Mouse (Mus musculus) neural tube, embryonic 11.5 days (tissue): ENCODE measurements around the gene Wdr4. TPM values are rescaled to one million over a fixed set of nuclear protein-coding genes. Genes with fewer than 3 reads are reported as not detected.

Experiments
- ATAC-seq: fragments of 200-750 bp; cut with Nextera tagmentation; 2 replicates; pipeline ENCODE4 v1.8.0; 2017; ENCODE audit warnings: moderate number of reproducible peaks, mild to moderate bottlenecking, moderate TSS enrichment, moderate library complexity; ENCODE audit not compliant: insufficient read depth, low FRiP score, low TSS enrichment
- DNase-seq: peaks from one replicate; pipeline ENCODE4 v3.0.0-alpha.2; 2015; ENCODE audit warnings: low spot score
- H3K27ac ChIP-seq: fragments of 300-500 bp; sonication (generic); 2 replicates; pipeline ENCODE4 v1.5.1; 2014; ENCODE audit warnings: low read depth, mild to moderate bottlenecking, low read length
- H3K27me3 ChIP-seq: fragments of 300-500 bp; sonication (generic); 2 replicates; pipeline ENCODE4 v1.6.1; 2014; ENCODE audit warnings: mild to moderate bottlenecking, low read length, mixed read lengths; ENCODE audit not compliant: control insufficient read depth, insufficient read depth
- H3K36me3 ChIP-seq: fragments of 300-500 bp; sonication (generic); 2 replicates; pipeline ENCODE4 v1.6.1; 2014; ENCODE audit warnings: mild to moderate bottlenecking, low read length, moderate library complexity, mixed read lengths; ENCODE audit not compliant: control insufficient read depth, insufficient read depth
- H3K4me1 ChIP-seq: fragments of 300-500 bp; sonication (generic); 2 replicates; pipeline ENCODE4 v1.6.1; 2014; ENCODE audit warnings: low read length, mixed read lengths; ENCODE audit not compliant: control insufficient read depth, insufficient read depth
- H3K4me2 ChIP-seq: fragments of 300-500 bp; sonication (generic); 2 replicates; pipeline ENCODE4 v1.6.1; 2014; ENCODE audit warnings: low read depth, mild to moderate bottlenecking, moderate library complexity
- H3K4me3 ChIP-seq: fragments of 300-500 bp; sonication (generic); 2 replicates; pipeline ENCODE4 v1.5.1; 2014; ENCODE audit warnings: low read depth, low read length
- H3K9ac ChIP-seq: fragments of 300-500 bp; sonication (generic); 2 replicates; pipeline ENCODE4 v1.6.1; 2014; ENCODE audit warnings: mild to moderate bottlenecking, low read length
- H3K9me3 ChIP-seq: fragments of 300-500 bp; sonication (generic); 2 replicates; pipeline ENCODE4 v1.6.1; 2016; ENCODE audit warnings: low read length; ENCODE audit not compliant: control insufficient read depth
- WGBS: fragments of 180-500 bp; shearing (Covaris S2); extraction: QIAGEN DNeasy Blood & Tissue Kit; methylation state at CpG from one replicate; pipeline ENCODE4 v1.1.7; 2014; 5-methylcytosine and 5-hydroxymethylcytosine counted together
- polyA plus RNA-seq: library from polyadenylated mRNA; unstranded; fragments of >200 nt; fragmentation: Nextera tagmentation; extraction: Ambion mirVana; gene quantifications from 2 replicates; pipeline ENCODE4 v1.2.1, GENCODE M21; 2014

Gene Wdr4
- polyA plus RNA-seq, 1 experiment from 2014 or later, result 42.5 TPM

- Histone ChIP-seq H3K4me2 (no peak overlapping the region), H3K27ac (no peak overlapping the region), H3K36me3 (peaks cover 6% of the 10 kb centered on the region), H3K9ac (no peak overlapping the region), H3K27me3 (no peaks in the 10 kb centered on the region), H3K4me3 (no peak overlapping the region), H3K9me3 (no peaks in the 10 kb centered on the region), H3K4me1 (no peaks in the 10 kb centered on the region)
- 57% methylated on average over 5 of the region's 5 CpGs for WGBS
- ATAC-seq (0 out of 2 replicates have a peak, but pooled peaks have one; percentile 13), DNase-seq (peak; percentile 53)
Observed at GRCm38 (mm10) chr17:31470766-31471418, 48.9 kb downstream of the Wdr4 start.

- H3K4me1 ChIP-seq, result no peaks in the 10 kb centered on the region
- H3K36me3 ChIP-seq, result peaks cover 6% of the 10 kb centered on the region
- DNase-seq (no peak), ATAC-seq (no peak)
- H3K27me3 ChIP-seq, result no peaks in the 10 kb centered on the region
- no peak overlapping the region for H3K4me2 ChIP-seq
- no peak overlapping the region for H3K9ac ChIP-seq
- no peaks in the 10 kb centered on the region for H3K9me3 ChIP-seq
- H3K27ac ChIP-seq, result no peak overlapping the region
- WGBS, result 68% methylated on average over 5 of the region's 5 CpGs
- H3K4me3 ChIP-seq, result no peak overlapping the region
Observed at GRCm38 (mm10) chr17:31468496-31468895, 51.3 kb downstream of the Wdr4 start.

- Histone ChIP-seq H3K27me3 (no peaks in the 10 kb centered on the region), H3K27ac (no peak overlapping the region), H3K4me3 (no peak overlapping the region), H3K36me3 (peaks cover 6% of the 10 kb centered on the region), H3K9me3 (no peaks in the 10 kb centered on the region), H3K4me2 (no peak overlapping the region), H3K9ac (no peak overlapping the region), H3K4me1 (no peaks in the 10 kb centered on the region)
- DNase-seq (no peak), ATAC-seq (no peak)
- WGBS, result 80% methylated on average over 3 of the region's 3 CpGs
Observed at GRCm38 (mm10) chr17:31466854-31467253, 52.9 kb downstream of the Wdr4 start.

GRCm38 (mm10) chr17:31462506-31462905, 57.3 kb downstream of the Wdr4 start:
- Histone ChIP-seq H3K9me3 (no peaks in the 10 kb centered on the region), H3K36me3 (no peaks in the 10 kb centered on the region; the same call in 1 of the 2 replicates), H3K27ac (no peak overlapping the region), H3K27me3 (no peaks in the 10 kb centered on the region), H3K9ac (no peak overlapping the region), H3K4me2 (no peak overlapping the region), H3K4me3 (no peak overlapping the region), H3K4me1 (no peaks in the 10 kb centered on the region)
- 83% methylated on average over 2 of the region's 2 CpGs for WGBS
- ATAC-seq, result no peak
- DNase-seq, result no peak

- Histone ChIP-seq H3K4me2 (no peak overlapping the region), H3K4me3 (no peak overlapping the region), H3K4me1 (no peaks in the 10 kb centered on the region), H3K9me3 (no peaks in the 10 kb centered on the region), H3K36me3 (no peaks in the 10 kb centered on the region), H3K27me3 (no peaks in the 10 kb centered on the region), H3K27ac (no peak overlapping the region), H3K9ac (no peak overlapping the region)
- DNase-seq (no peak), ATAC-seq (no peak)
- 78% methylated on average over 4 of the region's 4 CpGs for WGBS
Observed at GRCm38 (mm10) chr17:31460416-31460815, 59.4 kb downstream of the Wdr4 start.

GRCm38 (mm10) chr17:31456723-31457567, 62.8 kb downstream of the Wdr4 start:
- no peak overlapping the region for H3K27ac ChIP-seq
- H3K4me2 ChIP-seq, result no peak overlapping the region
- no peak for ATAC-seq
- no peak overlapping the region for H3K9ac ChIP-seq
- no peak overlapping the region for H3K4me3 ChIP-seq
- no peaks in the 10 kb centered on the region for H3K27me3 ChIP-seq
- 69% methylated on average over 18 of the region's 18 CpGs for WGBS
- H3K36me3 ChIP-seq, result no peaks in the 10 kb centered on the region
- no peak for DNase-seq
- no peaks in the 10 kb centered on the region for H3K4me1 ChIP-seq
- no peaks in the 10 kb centered on the region for H3K9me3 ChIP-seq

- no peak overlapping the region for H3K27ac ChIP-seq
- ATAC-seq (no peak), DNase-seq (no peak)
- H3K4me1 ChIP-seq, result peaks cover 10% of the 10 kb centered on the region
- H3K4me2 ChIP-seq, result no peak overlapping the region
- H3K9ac ChIP-seq, result no peak overlapping the region
- H3K9me3 ChIP-seq, result no peaks in the 10 kb centered on the region
- H3K27me3 ChIP-seq, result no peaks in the 10 kb centered on the region
- H3K36me3 ChIP-seq, result no peaks in the 10 kb centered on the region
- 84% methylated on average over 9 of the region's 9 CpGs for WGBS
- no peak overlapping the region for H3K4me3 ChIP-seq
Observed at GRCm38 (mm10) chr17:31454056-31454455, 65.7 kb downstream of the Wdr4 start.

GRCm38 (mm10) chr17:31453476-31453875, 66.3 kb downstream of the Wdr4 start:
- Histone ChIP-seq H3K36me3 (no peaks in the 10 kb centered on the region), H3K9ac (no peak overlapping the region), H3K4me1 (peaks cover 10% of the 10 kb centered on the region), H3K27ac (no peak overlapping the region), H3K27me3 (no peaks in the 10 kb centered on the region), H3K4me2 (no peak overlapping the region), H3K9me3 (no peaks in the 10 kb centered on the region), H3K4me3 (no peak overlapping the region)
- DNase-seq (no peak), ATAC-seq (no peak)
- WGBS, result 75% methylated on average over 3 of the region's 3 CpGs

GRCm38 (mm10) chr17:31452816-31453215, 67.0 kb downstream of the Wdr4 start:
- WGBS, result 80% methylated on average over 2 of the region's 2 CpGs
- H3K4me2 ChIP-seq, result no peak overlapping the region

More at GRCm38 (mm10) chr17:31452816-31453215, 67.0 kb downstream of the Wdr4 start:
- Histone ChIP-seq H3K4me1 (peaks cover 10% of the 10 kb centered on the region), H3K9ac (no peak overlapping the region), H3K9me3 (no peaks in the 10 kb centered on the region), H3K36me3 (no peaks in the 10 kb centered on the region), H3K27me3 (no peaks in the 10 kb centered on the region), H3K27ac (no peak overlapping the region), H3K4me3 (no peak overlapping the region)
- DNase-seq (no peak), ATAC-seq (no peak)
